Mouse (Mus musculus) midbrain, embryonic 13.5 days (tissue): Measurements from ENCODE around the gene Slc43a1. TPM values are rescaled to one million over a fixed set of nuclear protein-coding genes. Genes with fewer than 3 reads are reported as not detected.

Experiments
- ATAC-seq: fragments of 200-750 bp; cut with Nextera tagmentation; 2 replicates; pipeline ENCODE4 v1.8.0; 2017; ENCODE audit warnings: mild to moderate bottlenecking, moderate TSS enrichment, moderate library complexity
- H3K27ac ChIP-seq: fragments of 300-500 bp; sonication (generic); 2 replicates; pipeline ENCODE4 v1.5.1; 2015; ENCODE audit warnings: inconsistent platforms, mild to moderate bottlenecking, moderate library complexity
- H3K27me3 ChIP-seq: fragments of 300-500 bp; sonication (generic); 2 replicates; pipeline ENCODE4 v1.6.1; 2015; ENCODE audit warnings: mild to moderate bottlenecking, inconsistent platforms
- H3K36me3 ChIP-seq: fragments of 300-500 bp; sonication (generic); 2 replicates; pipeline ENCODE4 v1.6.1; 2015; ENCODE audit warnings: mild to moderate bottlenecking, inconsistent platforms
- H3K4me1 ChIP-seq: fragments of 300-500 bp; sonication (generic); replicated peaks from 2 replicates; pipeline ENCODE4 v1.6.1; 2015; ENCODE audit warnings: inconsistent platforms
- H3K4me2 ChIP-seq: fragments of 300-500 bp; sonication (generic); replicated peaks from 2 replicates; pipeline ENCODE4 v1.6.1; 2015; ENCODE audit warnings: moderate library complexity, mild to moderate bottlenecking, inconsistent platforms
- H3K4me3 ChIP-seq: fragments of 300-500 bp; sonication (generic); replicated peaks from 2 replicates; pipeline ENCODE4 v1.5.1; 2015; ENCODE audit warnings: mild to moderate bottlenecking, inconsistent platforms
- H3K9ac ChIP-seq: fragments of 300-500 bp; sonication (generic); replicated peaks from 2 replicates; pipeline ENCODE4 v1.6.1; 2015; ENCODE audit warnings: mild to moderate bottlenecking, inconsistent platforms
- H3K9me3 ChIP-seq: fragments of 300-500 bp; sonication (generic); 2 replicates; pipeline ENCODE4 v1.6.1; 2016; ENCODE audit warnings: mild to moderate bottlenecking, inconsistent platforms
- WGBS: fragments of 180-500 bp; shearing (Covaris S2); methylation state at CpG from one replicate; pipeline ENCODE4 v1.1.7; 2015; 5-methylcytosine and 5-hydroxymethylcytosine counted together
- polyA plus RNA-seq: library from polyadenylated mRNA; unstranded; fragments of >200 nt; fragmentation: Nextera tagmentation; extraction: Ambion mirVana; gene quantifications from 2 replicates; pipeline ENCODE4 v1.2.1, GENCODE M21; 2015

Gene Slc43a1
- polyA plus RNA-seq, 1 experiment from 2014 or later: 3.3 TPM

GRCm38 (mm10) chr2:84855732-84856131 is 17.1 kb downstream of the Slc43a1 start:
- WGBS: 76% methylated on average over 2 of the region's 2 CpGs
- Histone ChIP-seq H3K9me3 (no peaks in the 10 kb centered on the region), H3K27me3 (no peaks in the 10 kb centered on the region), H3K9ac (no peak overlapping the region), H3K27ac (no peak overlapping the region), H3K4me3 (no peak overlapping the region), H3K4me2 (no peak overlapping the region), H3K36me3 (no peaks in the 10 kb centered on the region), H3K4me1 (peaks cover 4% of the 10 kb centered on the region)
- peak; percentile 70 for ATAC-seq

GRCm38 (mm10) chr2:84858551-84858950 is 19.9 kb downstream of the Slc43a1 start:
- H3K36me3 ChIP-seq: no peaks in the 10 kb centered on the region
- H3K27me3 ChIP-seq: no peaks in the 10 kb centered on the region
- H3K27ac ChIP-seq: no peak overlapping the region
- H3K9ac ChIP-seq: no peak overlapping the region
- no peak overlapping the region for H3K4me3 ChIP-seq
- H3K9me3 ChIP-seq: no peaks in the 10 kb centered on the region
- no peak overlapping the region for H3K4me2 ChIP-seq
- no peak for ATAC-seq
- H3K4me1 ChIP-seq: no peaks in the 10 kb centered on the region
- 84% methylated on average over 1 of the region's 1 CpGs for WGBS

GRCm38 (mm10) chr2:84859991-84860780 is 21.5 kb downstream of the Slc43a1 start:
- Histone ChIP-seq H3K9me3 (no peaks in the 10 kb centered on the region), H3K9ac (no peak overlapping the region), H3K27ac (no peak overlapping the region), H3K4me2 (no peak overlapping the region), H3K4me3 (no peak overlapping the region), H3K4me1 (no peaks in the 10 kb centered on the region; the same call in 1 of the 2 replicates), H3K27me3 (peaks cover 4% of the 10 kb centered on the region; the same call in 1 of the 2 replicates), H3K36me3 (no peaks in the 10 kb centered on the region)
- no peak for ATAC-seq
- 86% methylated on average over 7 of the region's 7 CpGs for WGBS

DNA sequence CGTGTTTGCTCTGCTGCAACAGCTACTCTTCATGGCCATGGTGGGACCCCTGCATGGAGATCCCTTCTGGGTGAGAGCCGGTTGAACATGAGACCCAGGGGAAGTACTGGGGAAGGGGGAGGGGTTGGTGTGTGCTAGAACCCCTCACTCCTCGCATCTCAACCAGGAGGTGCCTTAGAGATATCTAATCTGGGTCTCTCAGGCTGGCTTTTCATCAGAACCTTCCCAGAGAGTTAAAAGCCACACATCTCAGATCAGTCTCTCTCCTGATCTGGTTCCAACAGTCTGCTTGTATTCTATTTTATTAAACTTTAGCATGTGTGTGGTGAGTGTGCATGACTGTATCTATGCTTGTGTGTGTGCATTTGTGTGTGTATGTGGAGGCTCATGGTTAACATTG is 22.8 kb downstream of the Slc43a1 start:
- peaks cover 15% of the 10 kb centered on the region for H3K27me3 ChIP-seq
- WGBS: 94% methylated on average over 3 of the region's 3 CpGs
- ATAC-seq: no peak

DNA sequence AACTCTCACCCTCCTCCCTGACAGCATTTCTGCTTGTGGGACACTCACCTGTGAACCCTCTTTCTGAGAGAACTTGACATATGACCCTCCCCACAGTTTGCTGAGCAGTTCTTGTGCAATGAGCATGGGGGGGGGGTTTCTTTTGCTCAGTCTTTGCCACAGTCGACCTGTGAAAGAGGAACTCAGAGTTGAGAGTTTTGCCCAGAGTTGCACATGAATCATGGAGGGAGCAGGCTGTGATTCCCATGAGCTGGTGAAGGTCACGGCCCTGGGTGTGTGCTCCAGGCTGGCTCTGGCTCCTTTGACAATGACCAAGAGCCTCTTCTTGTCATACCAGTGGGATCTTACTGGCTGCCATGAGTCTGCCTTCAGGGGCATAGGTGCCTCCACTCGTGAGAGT is 23.6 kb downstream of the Slc43a1 start:
- H3K9ac ChIP-seq: no peak overlapping the region
- no peak overlapping the region for H3K4me2 ChIP-seq
- peaks cover 23% of the 10 kb centered on the region for H3K27me3 ChIP-seq
- H3K4me3 ChIP-seq: no peak overlapping the region
- peaks cover 13% of the 10 kb centered on the region for H3K4me1 ChIP-seq
- H3K36me3 ChIP-seq: no peaks in the 10 kb centered on the region
- H3K27ac ChIP-seq: no peak overlapping the region
- 88% methylated on average over 3 of the region's 3 CpGs for WGBS
- no peak for ATAC-seq
- H3K9me3 ChIP-seq: no peaks in the 10 kb centered on the region

More for the DNA sequence above, 22.8 kb downstream of the Slc43a1 start:
- H3K4me3 ChIP-seq: no peak overlapping the region
- no peak overlapping the region for H3K27ac ChIP-seq
- H3K9ac ChIP-seq: no peak overlapping the region
- H3K4me2 ChIP-seq: no peak overlapping the region
- H3K36me3 ChIP-seq: no peaks in the 10 kb centered on the region
- peaks cover 10% of the 10 kb centered on the region for H3K4me1 ChIP-seq
- H3K9me3 ChIP-seq: no peaks in the 10 kb centered on the region

- peak; percentile 70 for ATAC-seq
- 1% methylated on average over 47 of the region's 47 CpGs for WGBS
- no peak overlapping the region for H3K27ac ChIP-seq
These were observed 27.2 kb downstream of the Slc43a1 start for GRCm38 (mm10) chr2:84865616-84866571.

GRCm38 (mm10) chr2:84868521-84868943 is 29.9 kb downstream of the Slc43a1 start:
- Histone ChIP-seq H3K27ac (no peak overlapping the region), H3K36me3 (no peaks in the 10 kb centered on the region; the same call in 1 of the 2 replicates), H3K4me3 (no peak overlapping the region), H3K4me2 (no peak overlapping the region), H3K27me3 (peaks cover 86% of the 10 kb centered on the region), H3K9ac (no peak overlapping the region), H3K9me3 (no peaks in the 10 kb centered on the region), H3K4me1 (peaks cover 26% of the 10 kb centered on the region)
- 6% methylated on average over 5 of the region's 5 CpGs for WGBS
- ATAC-seq: no peak

More at GRCm38 (mm10) chr2:84865616-84866571, 27.2 kb downstream of the Slc43a1 start:
- H3K9me3 ChIP-seq: no peaks in the 10 kb centered on the region
- peak overlapping the region; percentile 59 for H3K9ac ChIP-seq
- H3K4me3 ChIP-seq: peak overlapping the region; percentile 41
- peak overlapping the region; percentile 75 for H3K4me2 ChIP-seq
- no peaks in the 10 kb centered on the region; the same call in 1 of the 2 replicates for H3K36me3 ChIP-seq
- peaks cover 13% of the 10 kb centered on the region for H3K4me1 ChIP-seq
- H3K27me3 ChIP-seq: peaks cover 60% of the 10 kb centered on the region

GRCm38 (mm10) chr2:84868977-84869376 is 30.3 kb downstream of the Slc43a1 start:
- Histone ChIP-seq H3K4me1 (peaks cover 26% of the 10 kb centered on the region), H3K27ac (no peak overlapping the region), H3K27me3 (peaks cover 91% of the 10 kb centered on the region), H3K36me3 (no peaks in the 10 kb centered on the region; the same call in 1 of the 2 replicates), H3K4me2 (no peak overlapping the region), H3K9ac (no peak overlapping the region), H3K4me3 (no peak overlapping the region), H3K9me3 (no peaks in the 10 kb centered on the region)
- 79% methylated on average over 2 of the region's 2 CpGs for WGBS
- no peak for ATAC-seq

- Histone ChIP-seq H3K36me3 (no peaks in the 10 kb centered on the region; the same call in 1 of the 2 replicates), H3K27me3 (peaks cover 100% of the 10 kb centered on the region), H3K9ac (no peak overlapping the region)
These were observed 32.0 kb downstream of the Slc43a1 start for GRCm38 (mm10) chr2:84870623-84871160.

DNA sequence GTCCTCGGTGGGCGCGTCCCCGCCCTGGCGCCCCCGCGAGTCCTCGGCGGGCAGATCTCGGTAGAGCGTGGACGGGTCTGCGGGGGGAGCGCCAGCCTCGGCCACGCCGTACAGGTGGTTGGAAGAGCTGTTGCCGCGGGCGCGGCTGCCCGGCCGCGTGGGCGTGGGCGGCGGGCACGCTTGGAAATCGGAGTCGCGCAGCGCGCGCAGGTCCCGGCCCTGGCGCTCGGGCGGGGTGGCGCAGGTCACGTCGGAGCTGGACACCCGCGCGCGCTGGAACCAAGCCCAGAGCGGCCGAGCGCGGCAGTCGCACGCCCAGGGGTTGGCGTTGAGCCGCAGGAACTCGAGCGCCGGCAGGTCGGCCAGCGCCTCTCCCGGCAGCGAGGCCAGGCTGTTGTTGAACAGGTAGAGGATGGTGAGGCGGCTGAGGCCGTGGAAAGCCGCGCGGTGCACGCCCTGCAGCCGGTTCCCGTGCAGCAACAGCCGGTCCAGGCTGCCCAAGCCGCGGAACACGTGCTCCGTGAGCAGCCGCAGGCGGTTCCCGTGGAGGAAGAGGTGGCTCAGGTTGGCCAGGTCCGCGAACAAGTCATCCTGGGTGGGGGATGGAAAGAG is 33.6 kb downstream of the Slc43a1 start:
- Histone ChIP-seq H3K27ac (no peak overlapping the region), H3K9me3 (no peaks in the 10 kb centered on the region), H3K4me3 (peak overlapping the region; percentile 48), H3K9ac (peak overlapping the region; percentile 58), H3K27me3 (peaks cover 94% of the 10 kb centered on the region), H3K36me3 (no peaks in the 10 kb centered on the region; the same call in 1 of the 2 replicates), H3K4me1 (peaks cover 14% of the 10 kb centered on the region), H3K4me2 (peak overlapping the region; percentile 85)
- whole genome bisulfite sequencing: 1% methylated on average over 76 of the region's 78 CpGs
- ATAC-seq: peak; percentile 41

More at GRCm38 (mm10) chr2:84870623-84871160, 32.0 kb downstream of the Slc43a1 start:
- no peaks in the 10 kb centered on the region for H3K9me3 ChIP-seq
- H3K4me3 ChIP-seq: no peak overlapping the region
- peaks cover 24% of the 10 kb centered on the region for H3K4me1 ChIP-seq
- no peak for ATAC-seq
- H3K4me2 ChIP-seq: no peak overlapping the region
- no peak overlapping the region for H3K27ac ChIP-seq
- 65% methylated on average over 4 of the region's 4 CpGs for WGBS

GRCm38 (mm10) chr2:84875842-84876241 is 37.2 kb downstream of the Slc43a1 start:
- no peaks in the 10 kb centered on the region for H3K9me3 ChIP-seq

More at GRCm38 (mm10) chr2:84875842-84876241, 37.2 kb downstream of the Slc43a1 start:
- H3K36me3 ChIP-seq: no peaks in the 10 kb centered on the region
- H3K4me3 ChIP-seq: no peak overlapping the region
- 58% methylated on average over 6 of the region's 6 CpGs for WGBS
- peaks cover 69% of the 10 kb centered on the region for H3K27me3 ChIP-seq
- H3K9ac ChIP-seq: no peak overlapping the region
- ATAC-seq: no peak
- no peak overlapping the region for H3K27ac ChIP-seq
- no peak overlapping the region for H3K4me2 ChIP-seq
- peaks cover 14% of the 10 kb centered on the region for H3K4me1 ChIP-seq
